Mouse (Mus musculus): ENCODE measurements at regions not wholly inside any gene's neighbourhood (a gene's known extent, or its start where the extent isn't known, plus 50 kb on each side); places are given as distances from the start of the nearest gene placed in this dataset.

DNA sequence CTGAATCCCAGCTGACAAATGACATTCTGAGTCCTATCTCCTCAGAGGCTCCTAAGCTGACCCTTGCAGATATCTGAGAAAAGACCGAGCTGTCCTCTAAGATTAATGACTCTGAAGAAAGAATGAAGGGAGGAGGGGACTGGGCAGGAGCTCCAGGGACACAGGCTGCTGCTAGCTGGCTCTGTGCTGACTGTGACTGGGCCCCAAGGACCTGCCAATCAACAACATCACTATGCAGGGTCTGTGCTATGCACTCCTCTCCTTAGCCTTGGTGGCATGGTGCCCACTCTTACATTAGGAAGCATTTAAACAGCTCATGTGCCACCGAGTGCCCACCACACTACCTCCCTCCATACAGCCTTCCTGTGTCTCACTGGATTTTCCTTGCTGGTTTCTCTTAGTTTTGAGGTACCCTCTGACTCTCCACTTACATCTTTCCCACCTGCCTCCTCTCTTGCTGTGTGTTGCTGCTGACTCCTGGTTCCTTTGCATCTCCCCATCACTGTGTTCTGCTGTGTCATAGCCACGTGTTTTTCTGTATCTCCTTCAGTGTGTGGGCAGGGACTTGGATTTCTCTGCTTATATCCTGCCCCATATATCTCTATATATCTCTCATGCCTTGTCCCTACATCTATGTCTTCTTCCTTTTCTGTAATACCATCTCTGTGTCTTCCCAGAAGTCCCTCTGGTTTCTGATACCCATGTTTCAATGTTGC lies 219.4 kb upstream of the Xylt1 start:
- TF ChIP-seq POLR2A (IDR thresholded peaks at IDR 0.05; ENCODE audit: borderline replicate concordance, extremely low read depth, low read depth, low read length) (no peak), CTCF (IDR thresholded peaks at IDR 0.05; ENCODE audit: insufficient read depth, low read length) (no peak)
- 25% methylated on average over 3 of the region's 3 CpGs for WGBS
- H3K4me1 ChIP-seq (ENCODE audit: control insufficient read depth, insufficient read depth, low read length), result no peaks in the 10 kb centered on the region
- DNase-seq, result no peak
- no peak overlapping the region for H3K4me3 ChIP-seq (replicated peaks; ENCODE audit: extremely low read depth, low read depth, low read length)

- DNase-seq, result no peak
- Histone ChIP-seq H3K4me1 (ENCODE audit: control insufficient read depth, insufficient read depth, low read length) (no peaks in the 10 kb centered on the region), H3K4me3 (replicated peaks; ENCODE audit: extremely low read depth, low read depth, low read length) (no peak overlapping the region)
- TF ChIP-seq CTCF (IDR thresholded peaks at IDR 0.05; ENCODE audit: insufficient read depth, low read length), result no peak
- TF ChIP-seq POLR2A (IDR thresholded peaks at IDR 0.05; ENCODE audit: borderline replicate concordance, extremely low read depth, low read depth, low read length), result no peak
- 74% methylated on average over 8 of the region's 8 CpGs for WGBS
These were observed 205.9 kb upstream of the Xylt1 start for GRCm38 (mm10) chr7:117174811-117175422.

- no peak for TF ChIP-seq CTCF (IDR thresholded peaks at IDR 0.05; ENCODE audit: insufficient read depth, low read length)
- H3K4me3 ChIP-seq (replicated peaks; ENCODE audit: extremely low read depth, low read depth, low read length), result no peak overlapping the region
- 53% methylated on average over 1 of the region's 1 CpGs for WGBS
- DNase-seq, result no peak
- H3K4me1 ChIP-seq (ENCODE audit: control insufficient read depth, insufficient read depth, low read length), result no peaks in the 10 kb centered on the region
These were observed 196.8 kb upstream of the Xylt1 start for GRCm38 (mm10) chr7:117184011-117184410.

DNA sequence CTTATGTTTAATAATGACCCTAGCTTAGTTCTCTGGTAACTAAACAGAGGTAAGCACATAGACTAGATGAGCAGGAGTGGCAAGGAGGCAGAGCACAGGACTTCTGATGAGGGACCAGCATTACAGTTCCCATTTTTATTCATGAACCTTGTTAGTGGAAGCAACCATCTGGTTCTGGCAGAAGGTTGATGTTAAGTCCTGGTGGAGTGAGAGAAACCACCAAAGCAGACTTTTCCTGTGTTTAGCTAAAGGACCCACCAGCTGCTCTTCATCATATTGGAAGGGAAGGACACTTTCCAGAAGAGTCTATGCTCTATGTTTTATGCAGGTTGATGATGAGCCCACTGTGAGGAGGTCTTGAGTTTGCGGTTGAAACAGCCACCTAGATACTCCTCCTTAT lies 194.9 kb upstream of the Xylt1 start:
- no peak for DNase-seq
- WGBS, result 88% methylated on average over 1 of the region's 1 CpGs
- Histone ChIP-seq H3K4me3 (replicated peaks; ENCODE audit: extremely low read depth, low read depth, low read length) (no peak overlapping the region), H3K4me1 (ENCODE audit: control insufficient read depth, insufficient read depth, low read length) (no peaks in the 10 kb centered on the region)
- TF ChIP-seq POLR2A (IDR thresholded peaks at IDR 0.05; ENCODE audit: borderline replicate concordance, extremely low read depth, low read depth, low read length) (no peak), CTCF (IDR thresholded peaks at IDR 0.05; ENCODE audit: insufficient read depth, low read length) (no peak)

- no peak for DNase-seq
- 63% methylated on average over 3 of the region's 3 CpGs for WGBS
- no peaks in the 10 kb centered on the region for H3K4me1 ChIP-seq (ENCODE audit: control insufficient read depth, insufficient read depth, low read length)
- TF ChIP-seq CTCF (IDR thresholded peaks at IDR 0.05; ENCODE audit: insufficient read depth, low read length) (no peak), POLR2A (IDR thresholded peaks at IDR 0.05; ENCODE audit: borderline replicate concordance, extremely low read depth, low read depth, low read length) (no peak)
- no peak overlapping the region for H3K4me3 ChIP-seq (replicated peaks; ENCODE audit: extremely low read depth, low read depth, low read length)
These were observed 184.2 kb upstream of the Xylt1 start for GRCm38 (mm10) chr7:117196611-117197010.

DNA sequence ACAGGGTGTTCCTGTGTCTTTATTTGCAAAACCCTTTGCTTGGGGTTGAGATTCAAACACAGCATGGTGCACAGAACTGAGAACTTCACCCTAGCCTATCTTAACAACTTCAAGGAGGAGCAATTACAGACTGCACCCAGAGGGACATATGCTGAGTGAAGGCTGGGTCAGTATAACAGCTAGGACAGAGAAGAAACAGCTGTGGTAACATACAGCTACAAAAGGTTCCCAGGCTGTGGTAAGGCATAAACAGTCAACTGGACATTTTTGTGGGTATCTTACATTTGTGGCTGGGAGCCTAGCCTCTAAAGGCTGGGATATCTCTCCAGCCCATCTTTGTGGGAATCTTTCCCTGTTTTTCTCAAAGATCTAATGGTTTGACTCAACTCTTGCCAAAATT lies 154.5 kb upstream of the Xylt1 start:
- no peak for TF ChIP-seq POLR2A (IDR thresholded peaks at IDR 0.05; ENCODE audit: borderline replicate concordance, extremely low read depth, low read depth, low read length)
- TF ChIP-seq CTCF (IDR thresholded peaks at IDR 0.05; ENCODE audit: insufficient read depth, low read length), result no peak
- Histone ChIP-seq H3K4me3 (replicated peaks; ENCODE audit: extremely low read depth, low read depth, low read length) (no peak overlapping the region), H3K4me1 (ENCODE audit: control insufficient read depth, insufficient read depth, low read length) (no peaks in the 10 kb centered on the region)
- DNase-seq, result no peak

DNA sequence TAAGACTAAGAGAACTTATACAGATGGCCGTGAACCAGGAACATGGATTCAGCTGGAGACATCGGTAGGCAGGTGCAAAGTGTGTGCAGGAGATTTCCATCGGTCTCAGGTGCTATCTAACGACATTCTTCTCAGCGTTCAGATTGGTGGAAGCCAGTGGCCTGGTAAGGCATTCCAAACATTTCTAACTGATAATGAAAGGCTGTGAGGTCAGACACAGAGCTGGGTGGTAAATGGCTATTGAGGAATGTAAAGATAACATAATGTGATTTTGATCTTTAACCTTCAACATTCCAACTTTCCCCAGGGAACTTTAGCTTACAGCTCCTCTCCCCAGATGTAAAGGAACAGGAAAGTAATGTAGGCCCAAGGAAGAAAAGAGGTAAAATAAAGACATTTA lies 151.2 kb upstream of the Xylt1 start:
- Histone ChIP-seq H3K4me1 (ENCODE audit: control insufficient read depth, insufficient read depth, low read length) (no peaks in the 10 kb centered on the region), H3K4me3 (replicated peaks; ENCODE audit: extremely low read depth, low read depth, low read length) (no peak overlapping the region)
- DNase-seq, result no peak
- WGBS, result 33% methylated on average over 5 of the region's 5 CpGs
- TF ChIP-seq POLR2A (IDR thresholded peaks at IDR 0.05; ENCODE audit: borderline replicate concordance, extremely low read depth, low read depth, low read length) (no peak), CTCF (IDR thresholded peaks at IDR 0.05; ENCODE audit: insufficient read depth, low read length) (no peak)

DNA sequence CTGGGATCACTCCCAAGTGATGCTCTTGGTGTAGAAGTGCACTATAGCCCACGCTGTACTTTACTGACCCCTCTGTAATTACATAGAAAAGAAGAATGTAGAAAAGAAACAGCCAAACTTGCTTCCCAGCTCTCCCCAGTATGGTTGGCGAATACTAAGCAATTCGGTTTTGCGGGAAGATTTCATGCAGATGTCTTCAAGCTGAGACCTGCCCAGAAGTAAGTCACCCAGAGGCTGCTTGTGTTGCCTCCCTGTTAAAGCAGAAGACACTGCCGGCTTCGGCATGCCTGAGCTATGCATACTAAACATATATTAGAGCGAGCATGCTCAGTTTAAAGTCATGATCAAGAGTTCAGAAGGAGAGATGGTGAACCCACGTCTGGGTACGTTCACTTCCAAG lies 124.0 kb upstream of the Xylt1 start:
- DNase-seq, result no peak
- Histone ChIP-seq H3K4me3 (replicated peaks; ENCODE audit: extremely low read depth, low read depth, low read length) (no peak overlapping the region), H3K4me1 (ENCODE audit: control insufficient read depth, insufficient read depth, low read length) (no peaks in the 10 kb centered on the region)
- TF ChIP-seq CTCF (IDR thresholded peaks at IDR 0.05; ENCODE audit: insufficient read depth, low read length), result no peak
- TF ChIP-seq POLR2A (IDR thresholded peaks at IDR 0.05; ENCODE audit: borderline replicate concordance, extremely low read depth, low read depth, low read length), result no peak
- WGBS, result 87% methylated on average over 9 of the region's 9 CpGs

DNA sequence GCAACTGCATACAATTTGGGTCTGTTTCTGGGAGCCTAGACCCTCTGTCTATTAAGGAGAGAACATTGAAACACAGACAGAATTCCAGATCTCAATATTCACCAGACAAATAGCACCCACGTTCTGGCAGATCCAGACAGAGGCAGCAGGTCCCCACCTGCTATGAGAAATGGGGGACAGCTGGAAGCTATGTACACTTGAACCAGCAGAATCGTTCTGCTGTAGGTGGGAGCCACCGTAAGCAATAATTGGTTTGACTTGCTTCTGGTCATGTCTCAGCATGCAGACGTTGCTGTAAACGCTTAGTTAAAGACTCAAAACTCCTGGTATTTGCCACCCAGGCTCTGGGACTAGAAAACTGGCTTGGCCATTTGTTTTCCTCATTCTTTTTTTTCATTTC lies 122.2 kb upstream of the Xylt1 start:
- WGBS, result 72% methylated on average over 5 of the region's 5 CpGs
- Histone ChIP-seq H3K4me3 (replicated peaks; ENCODE audit: extremely low read depth, low read depth, low read length) (no peak overlapping the region), H3K4me1 (ENCODE audit: control insufficient read depth, insufficient read depth, low read length) (no peaks in the 10 kb centered on the region)
- no peak for DNase-seq
- no peak for TF ChIP-seq CTCF (IDR thresholded peaks at IDR 0.05; ENCODE audit: insufficient read depth, low read length)
- TF ChIP-seq POLR2A (IDR thresholded peaks at IDR 0.05; ENCODE audit: borderline replicate concordance, extremely low read depth, low read depth, low read length), result no peak

DNA sequence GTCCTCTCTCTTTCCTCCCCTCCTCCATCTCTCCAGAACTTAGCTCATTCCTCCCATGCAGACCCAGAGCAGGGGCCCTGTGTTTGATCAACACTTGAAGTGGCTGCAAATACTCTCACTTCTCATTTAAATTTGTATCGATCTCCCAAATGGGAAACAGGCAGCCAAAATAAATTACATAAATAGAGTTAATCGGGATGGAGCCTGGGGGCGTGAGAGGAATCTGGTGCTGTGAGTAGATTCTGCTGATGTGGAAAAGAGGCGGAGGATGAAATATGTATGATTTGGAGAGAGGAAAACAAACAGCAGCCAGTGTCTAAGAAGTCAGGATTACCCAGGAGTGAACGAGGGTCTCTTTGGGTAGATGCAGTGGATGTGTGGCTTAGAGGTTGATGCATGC lies 121.6 kb upstream of the Xylt1 start:
- Histone ChIP-seq H3K4me1 (ENCODE audit: control insufficient read depth, insufficient read depth, low read length) (no peaks in the 10 kb centered on the region), H3K4me3 (replicated peaks; ENCODE audit: extremely low read depth, low read depth, low read length) (no peak overlapping the region)
- TF ChIP-seq POLR2A (IDR thresholded peaks at IDR 0.05; ENCODE audit: borderline replicate concordance, extremely low read depth, low read depth, low read length) (no peak), CTCF (IDR thresholded peaks at IDR 0.05; ENCODE audit: insufficient read depth, low read length) (no peak)
- 59% methylated on average over 5 of the region's 5 CpGs for WGBS
- DNase-seq, result no peak

All from lung, adult 2 months (tissue).